Mouse (Mus musculus): ENCODE results near the gene Pax5.

DNA sequence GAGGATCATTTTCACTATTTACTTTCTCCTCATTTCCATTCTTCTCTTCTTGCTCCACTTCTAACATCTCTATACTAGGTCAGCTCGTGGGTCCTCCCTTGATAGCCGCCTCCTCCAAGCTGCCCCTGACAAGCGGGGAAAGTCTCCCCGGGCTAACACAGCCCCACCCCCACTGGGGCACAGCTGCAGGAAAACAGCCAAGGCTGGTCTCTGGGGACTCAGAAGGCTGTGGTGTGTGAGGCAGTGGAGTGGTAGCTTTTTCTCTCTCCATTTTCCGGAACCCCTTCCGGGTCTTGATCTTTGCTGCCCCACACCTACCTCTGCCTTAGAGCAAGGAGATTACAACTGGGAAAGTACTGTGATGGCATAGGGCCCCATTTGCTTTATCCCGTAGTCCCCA lies 4.3 kb downstream of the Pax5 start:
- no peak for TF ChIP-seq CTCF (IDR thresholded peaks at IDR 0.05 in 2 of 3, conservative IDR thresholded peaks at IDR 0.05 in 1 of 3; ENCODE audit: control insufficient read depth in 1 of 3, insufficient read depth in 1 of 3, low read depth in 2 of 3, low read length in 3 of 3, poor library complexity in 1 of 3, severe bottlenecking in 1 of 3)
- TF ChIP-seq RAD21 (IDR thresholded peaks at IDR 0.05; ENCODE audit: low read depth, low read length): no peak
- no peak for TF ChIP-seq EP300 (IDR thresholded peaks at IDR 0.05; ENCODE audit: low read depth in 1 of 2, low read length in 2 of 2)
- no peak for TF ChIP-seq ZC3H11A (IDR thresholded peaks at IDR 0.05; ENCODE audit: low read depth, low read length)
- no peak for TF ChIP-seq TAL1 (IDR thresholded peaks at IDR 0.05; ENCODE audit: low read length)
- no peak for TF ChIP-seq MAFK (IDR thresholded peaks at IDR 0.05; ENCODE audit: borderline replicate concordance, low read depth, low read length)
- no peak for TF ChIP-seq UBTF (IDR thresholded peaks at IDR 0.05; ENCODE audit: borderline replicate concordance, insufficient read depth, low read depth, low read length)
- no peak for TF ChIP-seq MXI1 (IDR thresholded peaks at IDR 0.05; ENCODE audit: low read depth, low read length)
- TF ChIP-seq POLR2AphosphoS2 (IDR thresholded peaks at IDR 0.05; ENCODE audit: low read length): no peak
- TF ChIP-seq ETS1 (IDR thresholded peaks at IDR 0.05; ENCODE audit: low read depth, low read length): no peak
- TF ChIP-seq POLR2A (IDR thresholded peaks at IDR 0.05; ENCODE audit: control insufficient read depth in 1 of 2, insufficient read depth in 1 of 2, low read depth in 1 of 2, low read length in 2 of 2, poor library complexity in 1 of 2): no peak
- TF ChIP-seq BHLHE40 (IDR thresholded peaks at IDR 0.05; ENCODE audit: borderline replicate concordance, low read depth, low read length): no peak
- no peak for TF ChIP-seq HCFC1 (IDR thresholded peaks at IDR 0.05; ENCODE audit: low read depth, low read length)

Measured in MEL (cell line).